Mouse (Mus musculus): ENCODE results near the gene Olfr709-ps1.
"Not testable (repeated sequence)": the region's sequence is repeated elsewhere in the genome, so short reads cannot be mapped to it uniquely, and the experiment has no call there.

Gene Olfr709-ps1

DNA sequence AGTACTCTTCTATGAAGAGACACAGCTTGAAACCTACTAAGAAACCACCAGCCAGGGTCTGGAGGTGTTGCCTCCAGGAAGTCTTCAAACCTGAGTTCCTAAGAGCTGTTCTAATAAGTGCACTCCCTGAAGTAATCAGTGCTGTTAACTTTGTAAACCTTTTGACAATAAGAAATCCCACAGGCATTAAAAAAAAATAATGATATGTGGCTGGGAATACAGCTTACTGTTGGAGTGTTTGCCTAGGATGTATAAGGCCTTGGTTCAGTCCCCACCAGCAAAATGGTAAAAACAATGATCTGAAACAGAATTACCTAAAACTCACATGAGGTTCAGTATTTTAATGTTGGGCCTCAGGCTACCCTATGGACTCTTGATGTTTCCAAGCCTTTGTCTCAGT, at the start of gene Olfr709-ps1:
Gene Olfr709-ps1, minus strand, starts transcription at position 101 of the 400 bp plus-strand sequence.
- no peak for DNase-seq

- no peak for DNase-seq
Observed at GRCm38 (mm10) chr7:106975353-106975752, 43.3 kb upstream of the Olfr709-ps1 start, which contains the start of gene Olfr711. TSS of gene Olfr711 (minus strand) at chr7:106975453.

GRCm38 (mm10) chr7:106967503-106967902, 35.5 kb upstream of the Olfr709-ps1 start:
- not testable (repeated sequence) for DNase-seq

GRCm38 (mm10) chr7:106963837-106964236, 31.8 kb upstream of the Olfr709-ps1 start, which contains the start of gene Olfr6:
TSS of gene Olfr6 (minus strand) at chr7:106963937.
- no peak for DNase-seq

GRCm38 (mm10) chr7:106948212-106948611, 16.2 kb upstream of the Olfr709-ps1 start, which contains the start of gene Olfr710:
TSS of gene Olfr710 (minus strand) at chr7:106948312.
- DNase-seq = no peak

DNA sequence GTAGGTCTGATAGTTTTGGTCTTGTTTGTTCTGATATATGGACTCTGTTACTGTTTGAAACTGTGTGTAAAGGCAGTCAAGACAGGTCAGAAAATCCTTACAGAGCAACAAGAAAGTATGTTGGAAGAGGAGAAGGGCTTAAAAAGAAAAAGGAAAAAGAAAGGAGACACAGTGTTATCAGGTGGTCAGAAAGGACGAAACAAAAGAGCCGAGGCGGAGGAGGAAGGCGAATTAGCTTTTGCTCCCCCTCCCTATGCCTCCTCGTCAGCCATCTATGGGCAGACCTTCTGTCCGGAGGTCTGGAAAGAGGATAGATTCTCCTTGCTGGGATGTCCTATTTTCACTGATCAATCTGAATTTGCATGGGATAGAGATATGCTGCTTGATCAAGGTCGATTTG, 11.1 kb downstream of the Olfr709-ps1 start:
- DNase-seq = not testable (repeated sequence)

DNA sequence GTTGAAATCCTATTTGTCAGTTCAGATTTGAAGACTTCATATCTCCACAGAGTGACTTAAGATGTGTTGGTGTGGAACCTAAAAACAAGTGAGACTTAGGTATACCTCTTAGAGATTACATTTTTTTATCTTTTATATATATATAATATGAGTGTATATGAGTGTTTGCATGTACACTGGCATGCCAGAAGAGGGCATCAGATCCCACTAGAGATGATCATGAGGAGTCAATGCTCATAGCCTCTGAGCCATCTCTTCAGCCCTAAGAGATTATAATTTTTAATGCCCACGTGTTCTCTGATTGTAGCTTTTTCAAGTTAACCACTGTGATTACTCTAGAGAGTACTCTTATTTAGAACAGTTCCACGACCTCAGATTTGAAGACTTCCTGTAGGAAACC, 24.3 kb downstream of the Olfr709-ps1 start, which contains the start of gene Olfr1532-ps1:
Gene Olfr1532-ps1, plus strand, starts transcription at position 326 of the 400 bp plus-strand sequence.
- no peak for DNase-seq

DNA sequence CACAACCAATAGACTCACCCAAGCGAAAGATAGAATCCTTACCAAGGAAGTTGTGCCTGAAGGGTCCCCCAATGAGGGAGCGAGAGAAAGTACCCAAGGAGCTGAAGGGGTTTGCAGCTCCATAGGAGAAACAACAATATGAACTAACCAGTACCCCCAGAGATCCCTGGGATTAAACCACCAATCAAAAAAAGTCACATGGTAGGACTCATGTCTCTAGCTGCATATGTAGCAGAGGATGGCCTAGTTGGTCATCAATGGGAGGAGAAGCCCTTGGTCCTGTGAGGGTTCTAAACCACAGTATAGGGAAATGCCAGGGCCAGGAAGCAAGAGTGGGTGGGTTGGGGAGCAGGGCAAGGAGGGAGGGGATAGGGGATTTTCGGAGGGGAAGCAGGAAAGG, 30.9 kb downstream of the Olfr709-ps1 start, which contains the start of gene Olfr707:
Gene Olfr707, minus strand, starts transcription at position 101 of the 400 bp plus-strand sequence.
- DNase-seq = not testable (repeated sequence)

DNA sequence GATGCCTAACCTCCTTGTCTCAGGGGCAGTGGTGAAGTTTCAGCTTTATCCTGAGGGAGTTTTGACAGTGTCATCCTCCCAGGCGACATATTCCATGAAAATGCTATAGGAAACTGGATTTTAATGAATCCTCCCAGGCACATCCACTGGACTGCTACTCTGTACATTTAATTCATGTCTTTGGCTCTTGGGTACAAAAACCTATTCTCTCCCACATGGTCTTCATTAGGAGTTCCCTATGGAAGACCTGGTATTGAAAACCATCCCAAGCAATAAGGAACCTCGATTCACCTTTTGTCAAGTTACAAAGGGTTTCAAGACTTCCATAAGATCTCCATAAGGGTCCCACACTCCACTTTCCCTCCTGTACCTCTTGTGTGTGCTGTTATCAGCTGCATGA, 44.0 kb downstream of the Olfr709-ps1 start, which contains the start of gene Olfr706:
Gene Olfr706, minus strand, starts transcription at position 101 of the 400 bp plus-strand sequence.
- no peak for DNase-seq

DNA sequence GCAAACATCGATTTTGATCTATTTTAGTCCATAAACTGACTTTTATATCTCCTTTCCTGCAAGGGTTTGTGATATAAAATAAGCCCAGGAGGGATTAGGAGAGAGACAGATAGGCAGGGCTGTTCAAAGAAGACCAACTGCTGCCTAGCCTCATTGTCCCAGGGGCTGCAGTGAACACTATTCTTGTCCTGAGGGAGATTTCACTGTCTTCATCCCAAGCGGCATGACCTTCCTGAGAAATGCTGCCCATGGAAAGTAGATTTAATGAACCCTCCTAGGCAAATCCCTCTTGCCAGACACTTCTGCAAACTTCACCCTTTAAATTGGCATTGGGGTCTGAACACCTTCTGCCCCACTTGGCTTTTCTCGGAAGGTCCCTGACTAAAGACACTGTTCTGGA, 55.2 kb downstream of the Olfr709-ps1 start, which contains the start of gene Olfr705:
Gene Olfr705, minus strand, starts transcription at position 101 of the 400 bp plus-strand sequence.
- no peak for DNase-seq
